Mouse (Mus musculus) E14TG2a.4 (cell line): ENCODE data around the gene Ugt2b34.

Experiments used
- H3K27me3 ChIP-seq: 2 replicates; pipeline ENCODE4 v1.6.1; 2014; ENCODE audit warnings: low read length, control low read depth; ENCODE audit not compliant: insufficient read depth
- H3K36me3 ChIP-seq: 2 replicates; pipeline ENCODE4 v1.6.1; 2014; ENCODE audit warnings: low read length, control low read depth; ENCODE audit not compliant: insufficient read depth
- H3K4me1 ChIP-seq: replicated peaks from 2 replicates; pipeline ENCODE4 v1.6.1; 2014; ENCODE audit warnings: low read depth, low read length, control low read depth
- H3K4me3 ChIP-seq: replicated peaks from 2 replicates; pipeline ENCODE4 v1.5.1; 2014; ENCODE audit warnings: mild to moderate bottlenecking, low read length
- H3K9me3 ChIP-seq: 2 replicates; pipeline ENCODE4 v1.6.1; 2014; ENCODE audit warnings: low read length, control low read depth
- CTCF ChIP-seq: conservative IDR thresholded peaks from 2 replicates; pipeline ENCODE4 v1.5.1; 2014; ENCODE audit warnings: low read length
- NANOG ChIP-seq: IDR thresholded peaks from 2 replicates; pipeline ENCODE4 v1.6.1; 2014; ENCODE audit warnings: borderline replicate concordance, low read length, mixed read lengths
- POU5F1 ChIP-seq: IDR thresholded peaks from 2 replicates; pipeline ENCODE4 v1.6.1; 2014; ENCODE audit warnings: low read length, borderline replicate concordance

Gene Ugt2b34

GRCm38 (mm10) chr5:86906758-86907157, at the start of gene Ugt2b34:
Gene Ugt2b34 (minus strand): TSS chr5:86906937.
- H3K4me1 ChIP-seq, result no peaks in the 10 kb centered on the region
- TF ChIP-seq NANOG (no peak), CTCF (no peak)
- H3K9me3 ChIP-seq, result no peaks in the 10 kb centered on the region
- H3K36me3 ChIP-seq, result no peaks in the 10 kb centered on the region
- H3K4me3 ChIP-seq, result no peak within 1 kb of the TSS
- H3K27me3 ChIP-seq, result no peaks in the 10 kb centered on the region

GRCm38 (mm10) chr5:86942111-86942510, 35.4 kb upstream of the Ugt2b34 start:
- H3K27me3 ChIP-seq, result no peaks in the 10 kb centered on the region
- no peaks in the 10 kb centered on the region for H3K9me3 ChIP-seq
- no peaks in the 10 kb centered on the region for H3K36me3 ChIP-seq
- no peaks in the 10 kb centered on the region for H3K4me1 ChIP-seq
- TF ChIP-seq CTCF (no peak), NANOG (no peak), POU5F1 (no peak)
- H3K4me3 ChIP-seq, result no peak overlapping the region

GRCm38 (mm10) chr5:86926426-86926825, 19.7 kb upstream of the Ugt2b34 start, which contains the start of gene Ugt2b1:
Gene Ugt2b1 (minus strand): TSS chr5:86926530.
- Histone ChIP-seq H3K27me3 (no peaks in the 10 kb centered on the region), H3K4me3 (no peak within 1 kb of the TSS), H3K9me3 (no peaks in the 10 kb centered on the region), H3K36me3 (no peaks in the 10 kb centered on the region), H3K4me1 (no peaks in the 10 kb centered on the region)
- no peak for TF ChIP-seq NANOG
- no peak for TF ChIP-seq POU5F1
- no peak for TF ChIP-seq CTCF

- Histone ChIP-seq H3K4me1 (no peaks in the 10 kb centered on the region), H3K36me3 (no peaks in the 10 kb centered on the region), H3K9me3 (no peaks in the 10 kb centered on the region), H3K4me3 (no peak overlapping the region), H3K27me3 (no peaks in the 10 kb centered on the region)
- TF ChIP-seq NANOG (no peak), POU5F1 (no peak), CTCF (no peak)
These were observed 14.0 kb upstream of the Ugt2b34 start for GRCm38 (mm10) chr5:86920661-86921233.

- no peak for TF ChIP-seq NANOG
- no peak for TF ChIP-seq CTCF
- no peak for TF ChIP-seq POU5F1
- H3K36me3 ChIP-seq, result no peaks in the 10 kb centered on the region
- no peaks in the 10 kb centered on the region for H3K4me1 ChIP-seq
- no peaks in the 10 kb centered on the region for H3K9me3 ChIP-seq
- H3K4me3 ChIP-seq, result no peak overlapping the region
- no peaks in the 10 kb centered on the region for H3K27me3 ChIP-seq
These were observed 4.8 kb upstream of the Ugt2b34 start for GRCm38 (mm10) chr5:86911357-86912099.

GRCm38 (mm10) chr5:86910770-86911169, 4.0 kb upstream of the Ugt2b34 start:
- no peaks in the 10 kb centered on the region for H3K4me1 ChIP-seq
- TF ChIP-seq CTCF (no peak), POU5F1 (no peak), NANOG (no peak)
- no peak overlapping the region for H3K4me3 ChIP-seq
- no peaks in the 10 kb centered on the region for H3K9me3 ChIP-seq
- no peaks in the 10 kb centered on the region for H3K36me3 ChIP-seq
- H3K27me3 ChIP-seq, result no peaks in the 10 kb centered on the region

- Histone ChIP-seq H3K36me3 (no peaks in the 10 kb centered on the region), H3K27me3 (no peaks in the 10 kb centered on the region), H3K9me3 (0 out of 2 replicates have a peak, but pooled peaks cover 4% of the 10 kb centered on the region), H3K4me1 (no peaks in the 10 kb centered on the region), H3K4me3 (no peak overlapping the region)
- no peak for TF ChIP-seq NANOG
- TF ChIP-seq CTCF, result peak; percentile 30
- no peak for TF ChIP-seq POU5F1
These were observed 16.8 kb downstream of the Ugt2b34 start for GRCm38 (mm10) chr5:86889933-86890332.

GRCm38 (mm10) chr5:86888420-86888819, 18.3 kb downstream of the Ugt2b34 start:
- Histone ChIP-seq H3K36me3 (no peaks in the 10 kb centered on the region), H3K27me3 (no peaks in the 10 kb centered on the region), H3K9me3 (peaks cover 12% of the 10 kb centered on the region), H3K4me1 (no peaks in the 10 kb centered on the region), H3K4me3 (no peak overlapping the region)
- TF ChIP-seq POU5F1 (no peak), NANOG (no peak), CTCF (no peak)
